Mouse (Mus musculus): ENCODE results near the gene Eif4a1.

Eif4a1 gene

GRCm38 (mm10) chr11:69670786-69671725 lies 1.2 kb downstream of the Eif4a1 start:
- DNase-seq = peak; percentile 97 to 98

GRCm38 (mm10) chr11:69666665-69667005 lies 5.6 kb downstream of the Eif4a1 start:
- DNase-seq = no peak

GRCm38 (mm10) chr11:69665961-69666664 lies 6.1 kb downstream of the Eif4a1 start, which contains the start of gene Cd68:
TSS of gene Cd68 (minus strand) at chr11:69666153.
- peak; percentile 83 to 87 for DNase-seq

- no peak for DNase-seq
These were observed 6.7 kb downstream of the Eif4a1 start for GRCm38 (mm10) chr11:69665457-69665960.

GRCm38 (mm10) chr11:69664841-69665240 lies 7.4 kb downstream of the Eif4a1 start:
- no peak for DNase-seq

GRCm38 (mm10) chr11:69663795-69664194 lies 8.4 kb downstream of the Eif4a1 start:
- no peak for DNase-seq

GRCm38 (mm10) chr11:69662967-69663671 lies 9.1 kb downstream of the Eif4a1 start:
- DNase-seq = no peak

GRCm38 (mm10) chr11:69662213-69662966 lies 9.8 kb downstream of the Eif4a1 start, which contains the start of gene Mpdu1:
TSS of gene Mpdu1 (minus strand) at chr11:69662642.
- peak; percentile 92 to 94 for DNase-seq

- DNase-seq = no peak
These were observed 10.9 kb downstream of the Eif4a1 start for GRCm38 (mm10) chr11:69661221-69661881.

- no peak for DNase-seq
These were observed 14.8 kb downstream of the Eif4a1 start for GRCm38 (mm10) chr11:69657462-69657881.

GRCm38 (mm10) chr11:69656617-69657461 lies 15.4 kb downstream of the Eif4a1 start:
- peak; percentile 74 to 75 for DNase-seq

GRCm38 (mm10) chr11:69656065-69656455 lies 16.2 kb downstream of the Eif4a1 start:
- DNase-seq = no peak

GRCm38 (mm10) chr11:69655264-69656064 lies 16.8 kb downstream of the Eif4a1 start, which contains the start of gene Sox15:
TSS of gene Sox15 (plus strand) at chr11:69655314.
- DNase-seq = peak in 1 of 2 experiments; percentile 42

GRCm38 (mm10) chr11:69654760-69655159 lies 17.5 kb downstream of the Eif4a1 start:
- DNase-seq = no peak

- DNase-seq = no peak
These were observed 18.8 kb downstream of the Eif4a1 start for GRCm38 (mm10) chr11:69653399-69653798.

GRCm38 (mm10) chr11:69645860-69646259 lies 26.4 kb downstream of the Eif4a1 start:
- DNase-seq = no peak

GRCm38 (mm10) chr11:69635471-69635870 lies 36.8 kb downstream of the Eif4a1 start:
- DNase-seq = no peak

- no peak for DNase-seq
These were observed 38.9 kb downstream of the Eif4a1 start for GRCm38 (mm10) chr11:69633128-69633866.

Measured in B cell, adult 2 months (primary cell).